Mouse (Mus musculus) heart, embryonic 13.5 days (tissue): ENCODE data around the gene Med25. TPM values are rescaled to one million over a fixed set of nuclear protein-coding genes. Genes with fewer than 3 reads are reported as not detected.

Experiments
- ATAC-seq: fragments of 200-750 bp; cut with Nextera tagmentation; 2 replicates; pipeline ENCODE4 v1.8.0; 2017; ENCODE audit warnings: moderate TSS enrichment; ENCODE audit not compliant: insufficient number of reproducible peaks, low FRiP score, low TSS enrichment; ENCODE audit errors: extremely low read depth
- H3K27ac ChIP-seq: fragments of 300-500 bp; sonication (generic); replicated peaks from 2 replicates; pipeline ENCODE4 v1.5.1; 2015; ENCODE audit warnings: moderate library complexity, mild to moderate bottlenecking, inconsistent platforms
- H3K27me3 ChIP-seq: fragments of 300-500 bp; sonication (generic); replicated peaks from 2 replicates; pipeline ENCODE4 v1.6.1; 2015; ENCODE audit warnings: mild to moderate bottlenecking, inconsistent platforms
- H3K36me3 ChIP-seq: fragments of 300-500 bp; sonication (generic); 2 replicates; pipeline ENCODE4 v1.6.1; 2015; ENCODE audit warnings: mild to moderate bottlenecking, inconsistent platforms
- H3K4me1 ChIP-seq: fragments of 300-500 bp; sonication (generic); 2 replicates; pipeline ENCODE4 v1.6.1; 2015; ENCODE audit warnings: inconsistent platforms
- H3K4me2 ChIP-seq: fragments of 300-500 bp; sonication (generic); 2 replicates; pipeline ENCODE4 v1.6.1; 2015; ENCODE audit warnings: inconsistent platforms, mild to moderate bottlenecking, moderate library complexity
- H3K4me3 ChIP-seq: fragments of 300-500 bp; sonication (generic); 2 replicates; pipeline ENCODE4 v1.5.1; 2015; ENCODE audit warnings: moderate library complexity, mild to moderate bottlenecking, inconsistent platforms
- H3K9ac ChIP-seq: fragments of 300-500 bp; sonication (generic); 2 replicates; pipeline ENCODE4 v1.6.1; 2015; ENCODE audit warnings: inconsistent platforms, mild to moderate bottlenecking, moderate library complexity
- H3K9me3 ChIP-seq: fragments of 300-500 bp; sonication (generic); 2 replicates; pipeline ENCODE4 v1.6.1; 2016; ENCODE audit warnings: inconsistent platforms
- WGBS: fragments of 180-500 bp; shearing (Covaris S2); methylation state at CpG from one replicate; pipeline ENCODE4 v1.1.7; 2015; ENCODE audit warnings: mixed read lengths; 5-methylcytosine and 5-hydroxymethylcytosine counted together
- polyA plus RNA-seq: library from polyadenylated mRNA; unstranded; fragments of >200 nt; fragmentation: Nextera tagmentation; extraction: Ambion mirVana; gene quantifications from 2 replicates; pipeline ENCODE4 v1.2.1, GENCODE M21; 2015

Gene Med25
- polyA plus RNA-seq, 1 experiment from 2014 or later = 73.1 TPM

- no peak overlapping the region for H3K27ac ChIP-seq
- no peaks in the 10 kb centered on the region for H3K27me3 ChIP-seq
- H3K9ac ChIP-seq = 0 out of 2 replicates have a peak overlapping the region, but pooled peaks have one; percentile 24
- ATAC-seq = no peak
- peak overlapping the region; percentile 55; the same call in 1 of the 2 replicates for H3K4me3 ChIP-seq
- peaks cover 67% of the 10 kb centered on the region for H3K4me1 ChIP-seq
- WGBS = 93% methylated on average over 2 of the region's 2 CpGs
- H3K9me3 ChIP-seq = no peaks in the 10 kb centered on the region
- H3K36me3 ChIP-seq = peaks cover 21% of the 10 kb centered on the region
- H3K4me2 ChIP-seq = peak overlapping the region; percentile 87
Measured at GRCm38 (mm10) chr7:44853065-44853464, 39.4 kb downstream of the Med25 start.

GRCm38 (mm10) chr7:44852259-44853027, 40.1 kb downstream of the Med25 start:
- Histone ChIP-seq H3K4me3 (peak overlapping the region; percentile 15; the same call in 1 of the 2 replicates), H3K4me2 (peak overlapping the region; percentile 87; the same call in 1 of the 2 replicates), H3K4me1 (peaks cover 67% of the 10 kb centered on the region), H3K36me3 (peaks cover 21% of the 10 kb centered on the region), H3K9ac (peak overlapping the region; percentile 24; the same call in 1 of the 2 replicates), H3K9me3 (no peaks in the 10 kb centered on the region), H3K27ac (no peak overlapping the region), H3K27me3 (no peaks in the 10 kb centered on the region)
- ATAC-seq = no peak
- 84% methylated on average over 36 of the region's 36 CpGs for WGBS

DNA sequence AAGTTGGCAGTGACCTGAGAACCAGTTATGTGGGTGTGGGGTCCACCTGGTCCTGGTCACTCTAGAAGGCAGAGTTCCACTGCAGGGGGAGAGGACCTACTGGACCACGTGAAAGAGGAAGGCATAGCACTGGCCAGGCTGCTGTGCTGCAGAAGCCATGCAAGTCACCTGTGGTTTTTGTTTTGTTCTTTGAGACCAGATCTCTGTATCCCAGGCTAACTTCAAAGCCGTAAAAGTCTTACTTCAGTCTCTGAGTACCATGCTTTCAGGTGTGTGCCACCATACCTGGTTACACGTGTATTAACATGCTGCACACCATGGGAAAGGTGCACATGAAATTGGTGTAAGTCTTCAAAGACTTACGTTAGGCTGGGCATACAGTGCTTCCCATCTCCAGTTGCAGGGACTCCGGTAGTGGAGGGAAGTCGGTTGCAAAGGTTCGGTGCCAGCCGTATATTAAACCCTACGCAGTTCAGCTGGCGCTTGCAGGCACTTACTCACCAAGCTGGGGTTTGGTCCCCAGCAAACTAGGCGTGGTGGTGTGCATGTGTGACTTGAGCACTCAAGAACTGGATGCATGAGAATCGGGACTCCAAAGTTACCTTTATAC, 40.8 kb downstream of the Med25 start:
- H3K27ac ChIP-seq = no peak overlapping the region; the same call in 1 of the 2 replicates
- peak overlapping the region; percentile 96 for H3K4me2 ChIP-seq
- peak overlapping the region; percentile 82 for H3K4me3 ChIP-seq

GRCm38 (mm10) chr7:44850789-44851624, 41.5 kb downstream of the Med25 start:
- peak overlapping the region; percentile 94 for H3K9ac ChIP-seq
- H3K4me1 ChIP-seq = peaks cover 61% of the 10 kb centered on the region

More for the DNA sequence above, 40.8 kb downstream of the Med25 start:
- WGBS = 87% methylated on average over 12 of the region's 12 CpGs
- H3K36me3 ChIP-seq = peaks cover 24% of the 10 kb centered on the region
- H3K4me1 ChIP-seq = peaks cover 68% of the 10 kb centered on the region
- no peak for ATAC-seq
- H3K9ac ChIP-seq = peak overlapping the region; percentile 94
- H3K27me3 ChIP-seq = no peaks in the 10 kb centered on the region
- H3K9me3 ChIP-seq = no peaks in the 10 kb centered on the region

GRCm38 (mm10) chr7:44850146-44850545, 42.4 kb downstream of the Med25 start:
- ATAC-seq = no peak
- peak overlapping the region; percentile 96 for H3K4me2 ChIP-seq
- peak overlapping the region; percentile 99 for H3K27ac ChIP-seq
- peaks cover 40% of the 10 kb centered on the region for H3K36me3 ChIP-seq
- peak overlapping the region; percentile 94 for H3K9ac ChIP-seq
- under 1% methylated on average over 33 of the region's 33 CpGs for WGBS
- peak overlapping the region; percentile 82 for H3K4me3 ChIP-seq
- no peaks in the 10 kb centered on the region for H3K27me3 ChIP-seq
- H3K9me3 ChIP-seq = no peaks in the 10 kb centered on the region
- H3K4me1 ChIP-seq = peaks cover 52% of the 10 kb centered on the region

More at GRCm38 (mm10) chr7:44850789-44851624, 41.5 kb downstream of the Med25 start:
- 69% methylated on average over 8 of the region's 8 CpGs for WGBS
- peak overlapping the region; percentile 96 for H3K4me2 ChIP-seq
- ATAC-seq = no peak
- H3K27ac ChIP-seq = peak overlapping the region; percentile 99
- peaks cover 31% of the 10 kb centered on the region for H3K36me3 ChIP-seq
- H3K4me3 ChIP-seq = peak overlapping the region; percentile 82
- H3K9me3 ChIP-seq = no peaks in the 10 kb centered on the region
- H3K27me3 ChIP-seq = no peaks in the 10 kb centered on the region

GRCm38 (mm10) chr7:44849416-44850111, 42.9 kb downstream of the Med25 start:
- peak overlapping the region; percentile 82 for H3K4me3 ChIP-seq
- H3K4me1 ChIP-seq = peaks cover 47% of the 10 kb centered on the region
- H3K4me2 ChIP-seq = peak overlapping the region; percentile 96
- H3K27ac ChIP-seq = peak overlapping the region; percentile 99
- no peaks in the 10 kb centered on the region for H3K9me3 ChIP-seq
- peak; percentile 53; the same call in 1 of the 2 replicates for ATAC-seq
- H3K36me3 ChIP-seq = peaks cover 46% of the 10 kb centered on the region
- H3K9ac ChIP-seq = peak overlapping the region; percentile 94
- under 1% methylated on average over 41 of the region's 41 CpGs for WGBS
- H3K27me3 ChIP-seq = no peaks in the 10 kb centered on the region

DNA sequence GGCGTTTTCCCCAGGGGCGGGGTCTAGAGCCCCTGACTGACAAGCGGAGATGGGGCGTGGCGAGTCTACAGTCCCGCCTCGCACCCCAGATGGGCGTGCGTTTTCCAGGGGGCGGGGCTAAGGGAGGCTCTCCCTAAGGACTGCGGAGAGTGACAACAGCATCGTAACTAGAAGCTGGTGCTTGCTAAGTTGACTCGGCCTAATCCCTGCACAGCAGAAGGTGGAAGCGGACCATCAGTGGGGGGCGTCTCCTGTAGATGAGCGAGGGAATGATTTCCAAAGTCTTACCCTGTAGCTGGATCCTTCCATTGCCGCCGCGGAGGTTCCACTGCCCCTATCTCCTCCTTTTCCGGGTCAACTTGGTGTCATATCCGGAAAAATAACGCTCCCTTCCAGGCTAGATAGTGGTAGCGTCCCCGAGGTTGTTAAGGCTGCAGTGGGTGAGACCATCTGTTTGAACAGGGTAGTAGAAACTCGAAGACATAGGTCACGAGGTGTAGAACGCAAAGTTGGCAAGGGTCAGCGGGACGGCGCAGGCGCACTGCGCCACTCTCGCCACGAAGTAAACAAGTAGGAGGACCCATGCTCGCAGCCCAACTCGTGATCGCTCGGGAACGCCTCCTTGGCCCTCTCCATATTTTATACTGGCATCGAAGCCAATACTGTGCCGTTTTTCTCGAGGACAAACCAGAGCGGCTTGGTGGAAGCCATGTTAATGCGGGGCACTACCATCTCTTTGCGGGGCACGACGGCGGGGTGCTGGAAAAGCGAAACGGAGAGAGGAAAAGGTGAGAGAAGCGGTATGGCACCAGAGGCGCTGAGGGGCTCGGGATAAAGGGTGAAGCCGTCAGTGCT, 43.7 kb downstream of the Med25 start, which contains the start of the genes Akt1s1 and Tbc1d17:
Gene Akt1s1 (plus strand): TSS at position 431 of the 855 bp plus-strand sequence.
Gene Tbc1d17 (minus strand): TSS at position 519 of the 855 bp plus-strand sequence.
- peak within 1 kb of the TSS; percentile 94 for H3K9ac ChIP-seq
- H3K4me2 ChIP-seq = peak within 1 kb of the TSS; percentile 96
- peak; percentile 81 for ATAC-seq
- H3K36me3 ChIP-seq = peaks cover 53% of the 10 kb centered on the region
- H3K4me1 ChIP-seq = peaks cover 42% of the 10 kb centered on the region
- H3K27me3 ChIP-seq = no peaks in the 10 kb centered on the region
- H3K4me3 ChIP-seq = peak within 1 kb of the TSS; percentile 82
- no peaks in the 10 kb centered on the region for H3K9me3 ChIP-seq
- WGBS = under 1% methylated on average over 54 of the region's 54 CpGs
- H3K27ac ChIP-seq = peak within 1 kb of the TSS; percentile 99

- WGBS = 72% methylated on average over 5 of the region's 5 CpGs
- Histone ChIP-seq H3K4me1 (peaks cover 32% of the 10 kb centered on the region), H3K27me3 (no peaks in the 10 kb centered on the region), H3K4me2 (peak overlapping the region; percentile 96), H3K27ac (peak overlapping the region; percentile 99; the same call in 1 of the 2 replicates), H3K4me3 (peak overlapping the region; percentile 82), H3K36me3 (peaks cover 58% of the 10 kb centered on the region), H3K9ac (peak overlapping the region; percentile 94), H3K9me3 (no peaks in the 10 kb centered on the region)
- ATAC-seq = no peak
Measured at GRCm38 (mm10) chr7:44847772-44848171, 44.7 kb downstream of the Med25 start.

DNA sequence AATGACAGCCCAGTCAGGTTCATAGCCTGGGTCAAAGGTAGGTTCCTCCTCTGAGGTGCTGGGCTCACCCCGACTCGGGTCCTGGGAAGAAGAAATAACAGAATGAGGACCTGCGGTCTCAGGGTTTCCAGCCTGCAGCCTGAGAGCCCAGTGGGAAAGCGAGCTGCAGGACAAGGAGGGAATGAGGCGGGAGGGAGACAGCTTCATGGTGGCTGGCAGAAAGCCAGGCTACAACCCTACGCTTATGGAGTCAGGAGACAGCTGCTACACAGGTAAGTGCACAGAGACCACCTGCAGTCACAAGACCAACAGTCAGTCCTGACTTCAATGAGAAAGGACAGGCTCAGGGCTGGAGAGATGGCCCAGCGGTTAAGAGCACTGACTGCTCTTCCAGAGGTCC, 45.7 kb downstream of the Med25 start:
- WGBS = 90% methylated on average over 7 of the region's 7 CpGs
- H3K36me3 ChIP-seq = peaks cover 59% of the 10 kb centered on the region

More for the DNA sequence above, 45.7 kb downstream of the Med25 start:
- Histone ChIP-seq H3K9ac (no peak overlapping the region), H3K4me3 (peak overlapping the region; percentile 8; the same call in 1 of the 2 replicates), H3K9me3 (no peaks in the 10 kb centered on the region), H3K27ac (no peak overlapping the region), H3K4me2 (no peak overlapping the region), H3K4me1 (peaks cover 25% of the 10 kb centered on the region), H3K27me3 (0 out of 2 replicates have a peak, but pooled peaks cover 5% of the 10 kb centered on the region)
- no peak for ATAC-seq
